Mouse (Mus musculus): ENCODE results near the gene Defb35.

DNA sequence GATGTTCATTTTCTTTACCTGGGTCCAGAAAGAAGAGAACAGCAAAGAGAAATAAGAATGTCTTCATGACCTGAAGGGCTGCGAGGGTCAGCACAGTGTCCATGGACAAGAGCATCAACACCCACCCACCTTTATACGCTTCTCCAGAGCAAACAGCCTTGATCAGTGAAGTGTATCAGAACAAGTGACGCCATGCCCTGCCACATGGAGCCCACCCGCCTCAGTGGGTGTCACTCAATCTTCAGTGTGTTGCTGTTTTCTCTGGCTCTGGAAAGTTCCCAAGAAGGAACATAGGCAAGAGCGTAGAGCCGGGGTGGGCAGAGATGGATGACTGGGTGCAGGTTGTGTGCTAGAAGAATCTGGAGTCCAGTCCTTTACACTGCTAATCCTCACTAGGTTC is 5.5 kb upstream of the Defb35 start, which contains the start of gene Defb15:
- TF ChIP-seq POLR2A (IDR thresholded peaks at IDR 0.05; ENCODE audit: low read depth, low read length) (no peak), CTCF (IDR thresholded peaks at IDR 0.05; ENCODE audit: extremely low read depth, insufficient read length, insufficient replicate concordance, low read depth, low read length) (no peak)

All from small intestine, adult 2 months (tissue).